Mouse (Mus musculus) CH12.LX (cell line): ENCODE measurements around the gene Atp8a2. TPM values are rescaled to one million over a fixed set of nuclear protein-coding genes. Genes with fewer than 3 reads are reported as not detected.

ENCODE experiments used
- DNase-seq: peaks from one replicate; pipeline ENCODE4 v3.0.0-alpha.2; 2013; ENCODE audit errors: extremely low read depth
- H3K27ac ChIP-seq: 2 replicates; pipeline ENCODE4 v1.5.1; 2012; ENCODE audit warnings: low read depth, mild to moderate bottlenecking, control low read depth, moderate library complexity; ENCODE audit not compliant: insufficient read depth
- H3K27me3 ChIP-seq: replicated peaks from 2 replicates; pipeline ENCODE3; 2012; ENCODE audit warnings: inconsistent platforms
- H3K36me3 ChIP-seq, 2 experiments: replicated peaks in 1 of 2; 2 replicates each; pipeline versions ENCODE3 to v1.6.1; 2012; ENCODE audit warnings: inconsistent platforms in 1 of 2, low read length in 1 of 2, mild to moderate bottlenecking in 1 of 2, mixed read lengths in 1 of 2, moderate library complexity in 1 of 2; ENCODE audit not compliant: control insufficient read depth in 1 of 2, insufficient read depth in 1 of 2
- H3K4me1 ChIP-seq, 2 experiments: 2 replicates each; pipeline ENCODE4 v1.6.1; 2012; ENCODE audit warnings: inconsistent platforms in 1 of 2, moderate library complexity in 1 of 2; ENCODE audit not compliant: insufficient read depth in 2 of 2, control insufficient read depth in 1 of 2
- H3K4me2 ChIP-seq: 2 replicates; pipeline ENCODE4 v1.6.1; 2012; ENCODE audit warnings: low read depth, mild to moderate bottlenecking, control low read depth; ENCODE audit not compliant: poor library complexity, insufficient read depth, severe bottlenecking
- H3K4me3 ChIP-seq, 3 experiments: fragments of 150-350 bp in 1 of 3; sonication (generic) in 1 of 3; replicated peaks in 1 of 3; 2 replicates each; pipeline versions ENCODE3 to v1.5.1; 2011 to 2012; ENCODE audit warnings: low read depth in 2 of 3, low read length in 2 of 3, mild to moderate bottlenecking in 2 of 3, moderate library complexity in 2 of 3, control low read depth in 1 of 3, improper control_type of control experiment in 1 of 3, inconsistent platforms in 1 of 3, mixed read lengths in 1 of 3; ENCODE audit not compliant: poor library complexity in 1 of 3
- H3K79me2 ChIP-seq: replicated peaks from 2 replicates; pipeline ENCODE4 v1.6.1; 2012; ENCODE audit warnings: mild to moderate bottlenecking, moderate library complexity; ENCODE audit not compliant: control insufficient read depth, poor library complexity, insufficient read depth, severe bottlenecking; ENCODE audit errors: extremely low read depth
- H3K9ac ChIP-seq: 2 replicates; pipeline ENCODE4 v1.6.1; 2012; ENCODE audit warnings: low read depth, mild to moderate bottlenecking, control low read depth, moderate library complexity; ENCODE audit not compliant: insufficient read depth
- H3K9me3 ChIP-seq: replicated peaks from 2 replicates; pipeline ENCODE3; 2012; ENCODE audit warnings: low read length, inconsistent platforms, mixed read lengths
- BHLHE40 ChIP-seq: IDR thresholded peaks from 2 replicates; pipeline ENCODE4 v1.6.1; 2011; ENCODE audit warnings: mild to moderate bottlenecking, low read depth, low read length, improper control_type of control experiment
- CHD1 ChIP-seq: IDR thresholded peaks from 2 replicates; pipeline ENCODE4 v1.6.1; 2012; ENCODE audit warnings: low read depth, low read length, improper control_type of control experiment, inconsistent platforms
- CHD2 ChIP-seq: IDR thresholded peaks from 2 replicates; pipeline ENCODE4 v1.6.1; 2011; ENCODE audit warnings: low read length, improper control_type of control experiment
- E2F4 ChIP-seq: IDR thresholded peaks from 2 replicates; pipeline ENCODE4 v1.6.1; 2011; ENCODE audit warnings: low read depth, low read length, improper control_type of control experiment; ENCODE audit not compliant: insufficient replicate concordance
- ETS1 ChIP-seq: conservative IDR thresholded peaks from 2 replicates; pipeline ENCODE4 v1.6.1; 2012; ENCODE audit warnings: low read depth, mild to moderate bottlenecking, inconsistent platforms, low read length, improper control_type of control experiment, moderate library complexity
- JUN ChIP-seq: IDR thresholded peaks from 2 replicates; pipeline ENCODE4 v1.6.1; 2011; ENCODE audit warnings: low read depth, mild to moderate bottlenecking, low read length, improper control_type of control experiment, moderate library complexity; ENCODE audit not compliant: insufficient read depth
- JUND ChIP-seq: conservative IDR thresholded peaks from 2 replicates; pipeline ENCODE4 v1.6.1; 2011; ENCODE audit warnings: low read depth, low read length, improper control_type of control experiment
- KAT2A ChIP-seq: IDR thresholded peaks from 2 replicates; pipeline ENCODE4 v1.6.1; 2012; ENCODE audit warnings: low read length, improper control_type of control experiment, inconsistent platforms; ENCODE audit not compliant: insufficient replicate concordance
- MEF2A ChIP-seq: IDR thresholded peaks from 2 replicates; pipeline ENCODE4 v1.6.1; 2014; ENCODE audit warnings: low read depth, mild to moderate bottlenecking, inconsistent platforms, low read length, improper control_type of control experiment, borderline replicate concordance
- MXI1 ChIP-seq: IDR thresholded peaks from 2 replicates; pipeline ENCODE4 v1.6.1; 2011; ENCODE audit warnings: mild to moderate bottlenecking, low read depth, low read length, improper control_type of control experiment
- NELFE ChIP-seq: IDR thresholded peaks from 2 replicates; pipeline ENCODE4 v1.6.1; 2011; ENCODE audit warnings: low read depth, low read length, improper control_type of control experiment
- NRF1 ChIP-seq: IDR thresholded peaks from 2 replicates; pipeline ENCODE4 v1.6.1; 2014; ENCODE audit warnings: low read depth, mild to moderate bottlenecking, inconsistent platforms, low read length, improper control_type of control experiment, moderate library complexity
- PAX5 ChIP-seq: IDR thresholded peaks from 2 replicates; pipeline ENCODE4 v1.6.1; 2012; ENCODE audit warnings: low read length, inconsistent platforms, mixed read lengths
- POLR2A ChIP-seq: IDR thresholded peaks from 2 replicates; pipeline ENCODE4 v1.6.1; 2011; ENCODE audit warnings: low read depth, mild to moderate bottlenecking, improper control_type of control experiment, low read length
- RAD21 ChIP-seq: IDR thresholded peaks from 2 replicates; pipeline ENCODE4 v1.6.1; 2011; ENCODE audit warnings: low read depth, mild to moderate bottlenecking, low read length, improper control_type of control experiment, moderate library complexity
- SMC3 ChIP-seq: IDR thresholded peaks from 2 replicates; pipeline ENCODE4 v1.6.1; 2011; ENCODE audit warnings: low read depth, low read length, improper control_type of control experiment
- TBP ChIP-seq: conservative IDR thresholded peaks from 2 replicates; pipeline ENCODE4 v1.6.1; 2011; ENCODE audit warnings: low read depth, low read length, improper control_type of control experiment
- TCF12 ChIP-seq: IDR thresholded peaks from 2 replicates; pipeline ENCODE4 v1.6.1; 2014; ENCODE audit warnings: low read depth, mild to moderate bottlenecking, inconsistent platforms, low read length, improper control_type of control experiment
- UBTF ChIP-seq: IDR thresholded peaks from 2 replicates; pipeline ENCODE4 v1.6.1; 2012; ENCODE audit warnings: low read depth, mild to moderate bottlenecking, inconsistent platforms, low read length, improper control_type of control experiment, moderate library complexity
- USF2 ChIP-seq: conservative IDR thresholded peaks from 2 replicates; pipeline ENCODE4 v1.6.1; 2011; ENCODE audit warnings: low read depth, low read length, improper control_type of control experiment
- dilution Hi-C: fragments of 300-500 bp; cut with MboI; formaldehyde crosslinking; loops from 2 replicates; pipeline ENCODE4 v1.14.3; 2020; ENCODE audit warnings: low sequenced_read_pairs; ENCODE audit not compliant: extremely low pct_unique_long_range_greater_than_20kb, extremely low pct_ligation_motif_present
- in situ Hi-C: fragments of 300-500 bp; cut with MboI; formaldehyde crosslinking; loops from 3 replicates; pipeline ENCODE4 v1.14.3; 2019; ENCODE audit warnings: low sequenced_read_pairs, low pct_ligation_motif_present, low pct_unique_long_range_greater_than_20kb, mixed read lengths
- polyA plus RNA-seq: library from polyadenylated mRNA; unstranded; fragments of >175 nt; gene quantifications from 2 replicates; pipeline ENCODE4 v1.2.1, GENCODE M21; 2012; ENCODE audit warnings: low read depth; ENCODE audit not compliant: insufficient read length
- total RNA-seq, 2 experiments: library from RNA; depleted of rRNA; stranded (reverse); fragments of 300-350 nt in 1 of 2; fragments of >200 nt in 1 of 2; gene quantifications; 2 replicates each; pipeline ENCODE4 v1.2.3; 2012 to 2014

The Atp8a2 gene
- total and polyA plus RNA-seq, 3 experiments: 0.15 to 0.29 (median 0.21) TPM

GRCm38 (mm10) chr14:60117792-60118585, 79.0 kb downstream of the Atp8a2 start:
- Histone ChIP-seq H3K79me2 (no peaks in the 10 kb centered on the region), H3K27ac (no peak overlapping the region), H3K4me3 (no peak overlapping the region), H3K27me3 (no peaks in the 10 kb centered on the region), H3K4me1 (peaks cover 0 to 9% of the 10 kb centered on the region in 2 experiments; a peak in 1 of 4 replicates), H3K9me3 (no peaks in the 10 kb centered on the region), H3K9ac (no peak overlapping the region), H3K36me3 (no peaks in the 10 kb centered on the region), H3K4me2 (no peak overlapping the region)
- DNase-seq: no peak
- TF ChIP-seq NRF1: no peak
- TF ChIP-seq ETS1: no peak
- no peak for TF ChIP-seq RAD21
- no peak for TF ChIP-seq MEF2A
- no peak for TF ChIP-seq SMC3
- TF ChIP-seq POLR2A: no peak
- no peak for TF ChIP-seq KAT2A
- TF ChIP-seq CHD2: no peak
- TF ChIP-seq MXI1: no peak
- no peak for TF ChIP-seq TBP
- no peak for TF ChIP-seq BHLHE40
- no peak for TF ChIP-seq USF2
- no peak for TF ChIP-seq JUN
- no peak for TF ChIP-seq NELFE
- TF ChIP-seq CHD1: no peak
- no peak for TF ChIP-seq UBTF
- TF ChIP-seq PAX5: no peak
- TF ChIP-seq E2F4: no peak
- no peak for TF ChIP-seq TCF12
- no peak for TF ChIP-seq JUND
- dilution Hi-C loops (no loop called here), in situ Hi-C loops (no loop called here)
